Comparison of ENCODE assay signal across 8 mouse cellular contexts in the genomic region with DNA sequence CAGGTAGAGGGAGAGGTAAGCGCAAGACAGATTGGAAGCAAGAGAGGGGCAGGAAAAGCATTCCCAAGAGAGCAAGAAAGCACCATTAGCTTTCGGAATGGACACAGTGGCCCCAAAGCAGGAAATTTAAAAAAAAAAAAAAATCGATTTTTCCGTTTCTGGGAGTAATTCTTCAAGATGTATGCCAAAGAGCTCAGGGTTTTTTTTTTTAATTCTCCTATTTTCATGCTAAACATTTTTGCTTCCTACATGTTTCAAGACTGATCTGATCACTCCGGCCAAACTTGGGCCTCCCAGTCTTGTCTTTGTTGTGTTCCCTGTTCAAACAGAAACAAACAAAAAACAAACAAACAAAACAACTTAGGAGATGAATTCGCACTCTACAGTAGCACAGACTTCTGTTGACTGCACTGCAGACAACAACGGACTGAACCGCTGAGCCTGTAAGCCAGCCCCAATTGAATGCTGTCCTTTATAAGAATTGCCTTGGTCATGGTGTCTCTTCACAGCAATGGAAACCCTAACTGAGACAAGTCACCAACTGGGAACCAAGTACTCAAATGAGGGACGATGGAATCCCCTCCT. TPM values are rescaled to one million over a fixed set of nuclear protein-coding genes. Genes with fewer than 3 reads are reported as not detected.
A peak's percentile ranks its signal among the peaks of the same experiment; 100 is the strongest.
DNase-seq lines count a peak whose midpoint lies in the region; ATAC-seq and TF ChIP-seq lines count a peak whose summit lies in the region.

No protein-coding gene starts in this region.

- TF ChIP-seq EP300 in lung, postnatal 0 days (IDR thresholded peaks at IDR 0.05) = no peak

- TF ChIP-seq CTCF in lung, postnatal 0 days (IDR thresholded peaks at IDR 0.05) = no peak
- TF ChIP-seq CTCF in olfactory bulb, adult 2 months (IDR thresholded peaks at IDR 0.05; ENCODE audit: insufficient read depth, low read depth, low read length) = no peak

- H3K36me3 ChIP-seq in lung, postnatal 0 days (ENCODE audit: insufficient read depth, low read length) = no peaks in the 10 kb centered on the region
- H3K36me3 ChIP-seq in embryonic facial prominence, embryonic 15.5 days = no peaks in the 10 kb centered on the region
- H3K36me3 ChIP-seq in limb, embryonic 10.5 days = no peaks in the 10 kb centered on the region

- 37% methylated on average over 9 of the region's 9 CpGs for WGBS in lung, postnatal 0 days
- 36% methylated on average over 9 of the region's 9 CpGs for WGBS in embryonic facial prominence, embryonic 15.5 days
- 50% methylated on average over 9 of the region's 9 CpGs for WGBS in limb, embryonic 10.5 days
- 32% methylated on average over 9 of the region's 9 CpGs for WGBS in olfactory bulb, adult 2 months

- no peak for TF ChIP-seq POLR2A in olfactory bulb, adult 2 months (IDR thresholded peaks at IDR 0.05; ENCODE audit: insufficient read depth, low read depth, low read length)

- DNase-seq in lung, postnatal 0 days (ENCODE audit: low spot score) = no peak
- DNase-seq in lung, postnatal 10 days = no peak
- DNase-seq in limb, embryonic 10.5 days (ENCODE audit: low spot score) = no peak
- DNase-seq in frontal cortex, adult 2 months (ENCODE audit: extremely low spot score in 1 of 2, low spot score in 1 of 2) = no peak
- no peak for DNase-seq in cerebellum, adult 9-10 months
- no peak for DNase-seq in thymus, postnatal 25 days

- H3K9me3 ChIP-seq in lung, postnatal 0 days (ENCODE audit: low read length) = no peaks in the 10 kb centered on the region
- H3K9me3 ChIP-seq in embryonic facial prominence, embryonic 15.5 days (replicated peaks) = no peaks in the 10 kb centered on the region
- H3K9me3 ChIP-seq in limb, embryonic 10.5 days (replicated peaks) = no peaks in the 10 kb centered on the region

- peak overlapping the region; percentile 72 for H3K4me2 ChIP-seq in lung, postnatal 0 days (replicated peaks; ENCODE audit: low read depth, low read length)
- H3K4me2 ChIP-seq in embryonic facial prominence, embryonic 15.5 days (replicated peaks) = peak overlapping the region; percentile 80

- H3K4me3 ChIP-seq in lung, postnatal 0 days (ENCODE audit: low read depth, low read length) = peak overlapping the region; percentile 94
- peak overlapping the region; percentile 93 for H3K4me3 ChIP-seq in embryonic facial prominence, embryonic 15.5 days (replicated peaks)
- H3K4me3 ChIP-seq in limb, embryonic 10.5 days = peak overlapping the region; percentile 82
- peak overlapping the region; percentile 97 for H3K4me3 ChIP-seq in olfactory bulb, adult 2 months (ENCODE audit: insufficient read depth, low read depth, low read length)

- peak overlapping the region; percentile 76 for H3K9ac ChIP-seq in lung, postnatal 0 days (replicated peaks; ENCODE audit: low read depth)
- H3K9ac ChIP-seq in embryonic facial prominence, embryonic 15.5 days = peak overlapping the region; percentile 59

- H3K27me3 ChIP-seq in lung, postnatal 0 days (replicated peaks; ENCODE audit: insufficient read depth, low read length) = no peaks in the 10 kb centered on the region
- no peaks in the 10 kb centered on the region for H3K27me3 ChIP-seq in embryonic facial prominence, embryonic 15.5 days
- H3K27me3 ChIP-seq in limb, embryonic 10.5 days (ENCODE audit: low read depth, poor library complexity, severe bottlenecking) = no peaks in the 10 kb centered on the region

- no peak for ATAC-seq in lung, postnatal 0 days
- ATAC-seq in embryonic facial prominence, embryonic 15.5 days (ENCODE audit: insufficient number of reproducible peaks, low FRiP score, low TSS enrichment, low read depth) = no peak

- no peaks in the 10 kb centered on the region for H3K4me1 ChIP-seq in lung, postnatal 0 days (ENCODE audit: insufficient read depth, low read depth, low read length)
- H3K4me1 ChIP-seq in embryonic facial prominence, embryonic 15.5 days = 0 out of 2 replicates have a peak, but pooled peaks cover 5% of the 10 kb centered on the region
- peaks cover 8% of the 10 kb centered on the region for H3K4me1 ChIP-seq in limb, embryonic 10.5 days
- no peaks in the 10 kb centered on the region for H3K4me1 ChIP-seq in olfactory bulb, adult 2 months (ENCODE audit: control insufficient read depth, insufficient read depth, low read length)

- peak overlapping the region; percentile 87 for H3K27ac ChIP-seq in lung, postnatal 0 days (ENCODE audit: low read length)
- peak overlapping the region; percentile 79 for H3K27ac ChIP-seq in embryonic facial prominence, embryonic 15.5 days (replicated peaks)
- H3K27ac ChIP-seq in limb, embryonic 10.5 days = peak overlapping the region; percentile 89
- no peak overlapping the region for H3K27ac ChIP-seq in olfactory bulb, adult 2 months (ENCODE audit: insufficient read depth, low read depth, low read length)

RNA-seq across cellular contexts. Expression of gene Irak4, which starts 0.7 kb away (rescaled TPM):
- 11.8 and 12.1 TPM in 2 replicates for polyA plus RNA-seq in lung, postnatal 0 days (2015; fragmentation: Nextera tagmentation; extraction: Ambion mirVana)
- polyA plus RNA-seq in embryonic facial prominence, embryonic 15.5 days (2015; fragmentation: Nextera tagmentation; extraction: Ambion mirVana) = 8.4 and 11.3 TPM in 2 replicates
- 2.0 and 3.0 TPM in 2 replicates for polyA plus RNA-seq in limb, embryonic 10.5 days (2016; fragmentation: Nextera tagmentation; extraction: Ambion mirVana)
- not detected in 2 replicates for polyA plus RNA-seq in olfactory bulb, adult 2 months (2012; ENCODE audit: insufficient read depth, insufficient read length, low replicate concordance, missing spikeins)
- 2.1 and 2.6 TPM in 2 replicates for polyA plus RNA-seq in frontal cortex, adult 2 months (2012; rRNA removed)

RNA-seq across cellular contexts. Expression of gene Pus7l, which starts 0.8 kb away (rescaled TPM):
- 3.2 and 3.4 TPM in 2 replicates for polyA plus RNA-seq in lung, postnatal 0 days (2015; fragmentation: Nextera tagmentation; extraction: Ambion mirVana)
- polyA plus RNA-seq in embryonic facial prominence, embryonic 15.5 days (2015; fragmentation: Nextera tagmentation; extraction: Ambion mirVana) = 8.7 and 8.9 TPM in 2 replicates
- polyA plus RNA-seq in limb, embryonic 10.5 days (2016; fragmentation: Nextera tagmentation; extraction: Ambion mirVana) = 9.8 and 10.2 TPM in 2 replicates
- polyA plus RNA-seq in olfactory bulb, adult 2 months (2012; ENCODE audit: insufficient read depth, insufficient read length, low replicate concordance, missing spikeins) = not detected in 2 replicates
- 3.5 and 3.9 TPM in 2 replicates for polyA plus RNA-seq in frontal cortex, adult 2 months (2012; rRNA removed)

RNA-seq across cellular contexts. Expression of gene Twf1, which starts 45.5 kb away (rescaled TPM):
- 84.8 and 86.3 TPM in 2 replicates for polyA plus RNA-seq in lung, postnatal 0 days (2015; fragmentation: Nextera tagmentation; extraction: Ambion mirVana)
- polyA plus RNA-seq in embryonic facial prominence, embryonic 15.5 days (2015; fragmentation: Nextera tagmentation; extraction: Ambion mirVana) = 82.1 and 85.5 TPM in 2 replicates
- polyA plus RNA-seq in limb, embryonic 10.5 days (2016; fragmentation: Nextera tagmentation; extraction: Ambion mirVana) = 55.5 and 64.1 TPM in 2 replicates
- polyA plus RNA-seq in olfactory bulb, adult 2 months (2012; ENCODE audit: insufficient read depth, insufficient read length, low replicate concordance, missing spikeins) = not detected in 2 replicates
- 49.6 and 58.2 TPM in 2 replicates for polyA plus RNA-seq in frontal cortex, adult 2 months (2012; rRNA removed)

Comparison
In these comparisons a context has a peak if more than half of its experiments do, and no peak if none do; other contexts are left out.
1. RNA of gene Twf1, which starts 45.5 kb away (polyA plus RNA-seq): 84.8 to 86.3 TPM in lung, postnatal 0 days, 82.1 to 85.5 TPM in embryonic facial prominence, embryonic 15.5 days, 55.5 to 64.1 TPM in limb, embryonic 10.5 days and 49.6 to 58.2 TPM in frontal cortex, adult 2 months; not detected in olfactory bulb, adult 2 months; every median in the first group is over 10 times any median in the second.
2. Peak in every context shown above with its lines, with median percentiles within 50 percentile points of each other: H3K4me3 ChIP-seq.